Mouse (Mus musculus): ENCODE results near the gene Eml4.

DNA sequence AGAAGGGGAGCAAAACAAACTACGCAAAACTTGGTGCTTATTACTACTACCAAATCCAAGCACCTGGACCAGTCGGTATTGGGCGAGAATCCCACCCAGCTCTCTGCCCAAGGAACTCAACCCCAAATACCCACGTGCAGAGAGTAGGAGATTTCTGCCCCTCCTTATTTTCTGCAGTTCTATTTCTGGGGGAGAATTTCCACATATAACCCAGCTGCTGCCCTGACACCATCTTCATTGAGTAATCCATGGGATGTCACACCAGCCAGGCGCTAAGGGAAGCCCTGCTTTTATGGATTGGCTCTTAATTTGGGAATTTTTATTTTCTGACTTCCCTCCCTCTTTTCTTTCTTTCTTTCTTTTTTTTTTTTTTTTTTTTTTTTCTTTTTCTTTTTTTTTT lies 38.9 kb upstream of the Eml4 start:
- TF ChIP-seq MAX (IDR thresholded peaks at IDR 0.05) (no peak), CTCF (IDR thresholded peaks at IDR 0.05; ENCODE audit: control insufficient read depth, insufficient read depth, insufficient read length) (no peak), USF1 (IDR thresholded peaks at IDR 0.05; ENCODE audit: low read depth) (no peak), MYOD1 (IDR thresholded peaks at IDR 0.05; ENCODE audit: control insufficient read depth, insufficient read length, low read depth) (no peak), CEBPB (IDR thresholded peaks at IDR 0.05; ENCODE audit: low read depth) (no peak)

Data from C2C12 (cell line).